Mouse (Mus musculus): Measurements from ENCODE around the gene Dffb. TPM values are rescaled to one million over a fixed set of nuclear protein-coding genes. Genes with fewer than 3 reads are reported as not detected.

Dffb gene
- total and polyA plus RNA-seq, 3 experiments = 25.1 to 25.2 TPM; not detected in 1

GRCm38 (mm10) chr4:154022844-154023243 lies 47.9 kb upstream of the Dffb start:
- Histone ChIP-seq H3K27ac (ENCODE audit: control insufficient read depth, low read depth, low read length) (peak overlapping the region; percentile 97), H3K79me2 (ENCODE audit: control insufficient read depth, insufficient read depth, low read length, poor library complexity) (peaks cover 16% of the 10 kb centered on the region), H3K9me3 (replicated peaks; ENCODE audit: insufficient read depth, low read length) (no peaks in the 10 kb centered on the region), H3K4me1 (ENCODE audit: control insufficient read depth in 1 of 2, insufficient read depth in 2 of 2, low read length in 2 of 2) (peaks cover 0 to 13% of the 10 kb centered on the region in 2 experiments; a peak in 3 of 4 replicates), H3K9ac (ENCODE audit: control insufficient read depth, low read depth, low read length, poor library complexity, severe bottlenecking) (peak overlapping the region; percentile 58), H3K4me3 (ENCODE audit: control insufficient read depth in 1 of 2, insufficient read depth in 1 of 2, low read depth in 2 of 2, low read length in 2 of 2) (no peak overlapping the region), H3K27me3 (ENCODE audit: control insufficient read depth in 1 of 2, insufficient read depth in 2 of 2, low read length in 2 of 2) (no peaks in the 10 kb centered on the region), H3K36me3 (ENCODE audit: control insufficient read depth in 1 of 2, insufficient read depth in 2 of 2, low read length in 2 of 2) (peaks cover 0 to 11% of the 10 kb centered on the region in 2 experiments)
- TF ChIP-seq TAL1 (IDR thresholded peaks at IDR 0.05; ENCODE audit: low read length) (no peak), ZMIZ1 (IDR thresholded peaks at IDR 0.05; ENCODE audit: low read depth, low read length) (no peak), BHLHE40 (IDR thresholded peaks at IDR 0.05; ENCODE audit: borderline replicate concordance, low read depth, low read length) (no peak), MYC (IDR thresholded peaks at IDR 0.05; ENCODE audit: low read depth, low read length) (no peak), POLR2AphosphoS5 (IDR thresholded peaks at IDR 0.05; ENCODE audit: borderline replicate concordance, low read depth, low read length) (no peak), POLR2AphosphoS2 (IDR thresholded peaks at IDR 0.05; ENCODE audit: low read length) (no peak), MAZ (IDR thresholded peaks at IDR 0.05; ENCODE audit: low read depth, low read length) (no peak), MAX (IDR thresholded peaks at IDR 0.05; ENCODE audit: low read length) (no peak), GABPA (IDR thresholded peaks at IDR 0.05; ENCODE audit: low read depth, low read length) (no peak), MXI1 (IDR thresholded peaks at IDR 0.05; ENCODE audit: low read depth, low read length) (no peak)
- DNase-seq (ENCODE audit: low read depth, low spot score) = no peak

GRCm38 (mm10) chr4:154022407-154022806 lies 47.5 kb upstream of the Dffb start:
- 0 out of 2 replicates have a peak overlapping the region, but pooled peaks have one; percentile 9 for H3K27ac ChIP-seq (ENCODE audit: control insufficient read depth, low read depth, low read length)
- TF ChIP-seq RAD21 (IDR thresholded peaks at IDR 0.05; ENCODE audit: low read depth, low read length) (no peak), E2F4 (IDR thresholded peaks at IDR 0.05; ENCODE audit: borderline replicate concordance, low read depth, low read length) (no peak), SIN3A (IDR thresholded peaks at IDR 0.05; ENCODE audit: low read length) (no peak)
- H3K4me3 ChIP-seq (ENCODE audit: control insufficient read depth in 1 of 2, insufficient read depth in 1 of 2, low read depth in 2 of 2, low read length in 2 of 2) = no peak overlapping the region
- H3K27me3 ChIP-seq (ENCODE audit: control insufficient read depth in 1 of 2, insufficient read depth in 2 of 2, low read length in 2 of 2) = no peaks in the 10 kb centered on the region
- H3K36me3 ChIP-seq (ENCODE audit: control insufficient read depth in 1 of 2, insufficient read depth in 2 of 2, low read length in 2 of 2) = peaks cover 0 to 11% of the 10 kb centered on the region in 2 experiments
- peaks cover 16% of the 10 kb centered on the region for H3K79me2 ChIP-seq (ENCODE audit: control insufficient read depth, insufficient read depth, low read length, poor library complexity)
- H3K4me1 ChIP-seq (ENCODE audit: control insufficient read depth in 1 of 2, insufficient read depth in 2 of 2, low read length in 2 of 2) = peaks cover 0 to 13% of the 10 kb centered on the region in 2 experiments; a peak in 3 of 4 replicates
- no peak overlapping the region for H3K9ac ChIP-seq (ENCODE audit: control insufficient read depth, low read depth, low read length, poor library complexity, severe bottlenecking)
- no peaks in the 10 kb centered on the region for H3K9me3 ChIP-seq (replicated peaks; ENCODE audit: insufficient read depth, low read length)
- no peak for DNase-seq (ENCODE audit: low read depth, low spot score)

GRCm38 (mm10) chr4:154021432-154021831 lies 46.5 kb upstream of the Dffb start:
- peaks cover 0 to 13% of the 10 kb centered on the region in 2 experiments; a peak in 3 of 4 replicates for H3K4me1 ChIP-seq (ENCODE audit: control insufficient read depth in 1 of 2, insufficient read depth in 2 of 2, low read length in 2 of 2)
- H3K27ac ChIP-seq (ENCODE audit: control insufficient read depth, low read depth, low read length) = no peak overlapping the region; the same call in 1 of the 2 replicates
- no peak for TF ChIP-seq ELF1 (IDR thresholded peaks at IDR 0.05; ENCODE audit: low read depth, low read length)
- no peak for TF ChIP-seq E2F4 (IDR thresholded peaks at IDR 0.05; ENCODE audit: borderline replicate concordance, low read depth, low read length)
- TF ChIP-seq CHD1 (IDR thresholded peaks at IDR 0.05; ENCODE audit: low read depth, low read length) = no peak
- TF ChIP-seq HCFC1 (IDR thresholded peaks at IDR 0.05; ENCODE audit: low read depth, low read length) = no peak
- TF ChIP-seq NELFE (IDR thresholded peaks at IDR 0.05; ENCODE audit: low read depth, low read length) = no peak
- no peak for TF ChIP-seq TAL1 (IDR thresholded peaks at IDR 0.05; ENCODE audit: low read length)
- 0 out of 2 replicates have a peak, but pooled peaks have one; percentile 64 for TF ChIP-seq POLR2AphosphoS5 (IDR thresholded peaks at IDR 0.05; ENCODE audit: borderline replicate concordance, low read depth, low read length)
- TF ChIP-seq SMC3 (IDR thresholded peaks at IDR 0.05; ENCODE audit: low read depth, low read length) = no peak
- TF ChIP-seq ETS1 (IDR thresholded peaks at IDR 0.05; ENCODE audit: low read depth, low read length) = no peak
- no peak for TF ChIP-seq GABPA (IDR thresholded peaks at IDR 0.05; ENCODE audit: low read depth, low read length)
- TF ChIP-seq BHLHE40 (IDR thresholded peaks at IDR 0.05; ENCODE audit: borderline replicate concordance, low read depth, low read length) = no peak
- no peak for TF ChIP-seq USF1 (IDR thresholded peaks at IDR 0.05; ENCODE audit: low read depth, low read length)
- TF ChIP-seq KAT2A (conservative IDR thresholded peaks at IDR 0.05; ENCODE audit: low read depth, low read length) = no peak
- no peak for TF ChIP-seq SIN3A (IDR thresholded peaks at IDR 0.05; ENCODE audit: low read length)
- TF ChIP-seq POLR2A (IDR thresholded peaks at IDR 0.05; ENCODE audit: control insufficient read depth in 1 of 2, insufficient read depth in 1 of 2, low read depth in 1 of 2, low read length in 2 of 2, poor library complexity in 1 of 2) = peak in 1 of 2 experiments; percentile 40; a peak in 1 of 4 replicates
- no peak for TF ChIP-seq TCF12 (IDR thresholded peaks at IDR 0.05; ENCODE audit: low read depth, low read length)
- TF ChIP-seq TBP (IDR thresholded peaks at IDR 0.05; ENCODE audit: low read depth, low read length) = no peak
- TF ChIP-seq CTCF (IDR thresholded peaks at IDR 0.05 in 2 of 3, conservative IDR thresholded peaks at IDR 0.05 in 1 of 3; ENCODE audit: control insufficient read depth in 1 of 3, insufficient read depth in 1 of 3, low read depth in 2 of 3, low read length in 3 of 3, poor library complexity in 1 of 3, severe bottlenecking in 1 of 3) = no peak
- 0 out of 2 replicates have a peak, but pooled peaks have one; percentile 60 for TF ChIP-seq POLR2AphosphoS2 (IDR thresholded peaks at IDR 0.05; ENCODE audit: low read length)
- TF ChIP-seq MYB (IDR thresholded peaks at IDR 0.05; ENCODE audit: low read depth, low read length) = no peak

More at GRCm38 (mm10) chr4:154021432-154021831, 46.5 kb upstream of the Dffb start:
- Histone ChIP-seq H3K36me3 (ENCODE audit: control insufficient read depth in 1 of 2, insufficient read depth in 2 of 2, low read length in 2 of 2) (peaks cover under 1 to 9% of the 10 kb centered on the region in 2 experiments), H3K9ac (ENCODE audit: control insufficient read depth, low read depth, low read length, poor library complexity, severe bottlenecking) (no peak overlapping the region), H3K79me2 (ENCODE audit: control insufficient read depth, insufficient read depth, low read length, poor library complexity) (peaks cover 14% of the 10 kb centered on the region), H3K9me3 (replicated peaks; ENCODE audit: insufficient read depth, low read length) (no peaks in the 10 kb centered on the region), H3K27me3 (ENCODE audit: control insufficient read depth in 1 of 2, insufficient read depth in 2 of 2, low read length in 2 of 2) (no peaks in the 10 kb centered on the region), H3K4me3 (ENCODE audit: control insufficient read depth in 1 of 2, insufficient read depth in 1 of 2, low read depth in 2 of 2, low read length in 2 of 2) (no peak overlapping the region)
- peak; percentile 23 for DNase-seq (ENCODE audit: low read depth, low spot score)

Measured in MEL (cell line).